Mouse (Mus musculus) limb, embryonic 13.5 days (tissue): ENCODE measurements at regions not wholly inside any gene's neighbourhood (a gene's known extent, or its start where the extent isn't known, plus 50 kb on each side); places are given as distances from the start of the nearest gene placed in this dataset.
A peak's percentile ranks its signal among the peaks of the same experiment; 100 is the strongest.

Experiments used
- ATAC-seq: fragments of 200-750 bp; cut with Nextera tagmentation; 2 replicates; pipeline ENCODE4 v1.8.0; 2017; ENCODE audit warnings: low read depth, moderate number of reproducible peaks, moderate TSS enrichment; ENCODE audit not compliant: low FRiP score
- H3K27ac ChIP-seq: fragments of 300-500 bp; sonication (generic); 2 replicates; pipeline ENCODE4 v1.5.1; 2015; ENCODE audit warnings: inconsistent platforms, mild to moderate bottlenecking, moderate library complexity
- H3K27me3 ChIP-seq: fragments of 300-500 bp; sonication (generic); 2 replicates; pipeline ENCODE4 v1.6.1; 2015; ENCODE audit warnings: mild to moderate bottlenecking, inconsistent platforms
- H3K36me3 ChIP-seq: fragments of 300-500 bp; sonication (generic); 2 replicates; pipeline ENCODE4 v1.6.1; 2015; ENCODE audit warnings: inconsistent platforms, mild to moderate bottlenecking, moderate library complexity
- H3K4me1 ChIP-seq: fragments of 300-500 bp; sonication (generic); 2 replicates; pipeline ENCODE4 v1.6.1; 2015; ENCODE audit warnings: inconsistent platforms
- H3K4me2 ChIP-seq: fragments of 300-500 bp; sonication (generic); replicated peaks from 2 replicates; pipeline ENCODE4 v1.6.1; 2015; ENCODE audit warnings: inconsistent platforms, mild to moderate bottlenecking, moderate library complexity
- H3K4me3 ChIP-seq: fragments of 300-500 bp; sonication (generic); 2 replicates; pipeline ENCODE4 v1.5.1; 2015; ENCODE audit warnings: moderate library complexity, mild to moderate bottlenecking, inconsistent platforms
- H3K9ac ChIP-seq: fragments of 300-500 bp; sonication (generic); 2 replicates; pipeline ENCODE4 v1.6.1; 2015; ENCODE audit warnings: mild to moderate bottlenecking, inconsistent platforms
- H3K9me3 ChIP-seq: fragments of 300-500 bp; sonication (generic); 2 replicates; pipeline ENCODE4 v1.6.1; 2016; ENCODE audit warnings: inconsistent platforms
- WGBS: fragments of 180-500 bp; shearing (Covaris S2); methylation state at CpG from one replicate; pipeline ENCODE4 v1.1.7; 2015; 5-methylcytosine and 5-hydroxymethylcytosine counted together

- no peaks in the 10 kb centered on the region for H3K4me1 ChIP-seq
- no peaks in the 10 kb centered on the region for H3K36me3 ChIP-seq
- peaks cover 7% of the 10 kb centered on the region; the same call in 1 of the 2 replicates for H3K27me3 ChIP-seq
- no peak overlapping the region for H3K9ac ChIP-seq
- H3K9me3 ChIP-seq = no peaks in the 10 kb centered on the region
- no peak overlapping the region for H3K4me2 ChIP-seq
- ATAC-seq = no peak
- 75% methylated on average over 7 of the region's 7 CpGs for WGBS
- H3K4me3 ChIP-seq = no peak overlapping the region
- H3K27ac ChIP-seq = no peak overlapping the region
These were observed 114.2 kb upstream of the Bank1 start for GRCm38 (mm10) chr3:136439907-136440645.

DNA sequence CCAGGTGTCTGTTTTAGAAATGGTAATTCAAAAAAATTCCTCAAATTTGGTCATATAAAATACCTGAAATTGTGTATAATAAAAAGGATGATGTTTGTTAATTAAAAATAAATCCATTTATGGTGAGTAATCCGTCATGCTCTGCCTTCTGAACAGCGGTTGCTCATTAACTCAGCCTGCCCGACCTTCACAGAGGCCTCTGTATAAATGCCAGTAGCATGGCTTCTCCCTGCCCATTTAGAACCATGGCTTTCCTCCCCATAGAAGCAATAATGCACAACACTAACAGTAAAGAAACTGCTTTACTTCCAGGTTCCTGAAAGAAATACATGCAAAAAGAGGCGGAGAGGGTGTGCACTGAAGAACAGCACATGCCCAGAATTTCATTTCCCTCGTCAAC, 113.5 kb upstream of the Bank1 start:
- ATAC-seq = no peak
- no peak overlapping the region for H3K9ac ChIP-seq
- H3K9me3 ChIP-seq = no peaks in the 10 kb centered on the region
- H3K36me3 ChIP-seq = no peaks in the 10 kb centered on the region
- H3K27me3 ChIP-seq = peaks cover 7% of the 10 kb centered on the region; the same call in 1 of the 2 replicates
- H3K4me3 ChIP-seq = no peak overlapping the region
- H3K4me2 ChIP-seq = no peak overlapping the region
- H3K27ac ChIP-seq = no peak overlapping the region
- 68% methylated on average over 5 of the region's 5 CpGs for WGBS
- H3K4me1 ChIP-seq = no peaks in the 10 kb centered on the region

GRCm38 (mm10) chr3:136434407-136434806, 108.5 kb upstream of the Bank1 start:
- 50% methylated on average over 5 of the region's 5 CpGs for WGBS
- H3K4me3 ChIP-seq = no peak overlapping the region
- no peak for ATAC-seq
- no peaks in the 10 kb centered on the region for H3K9me3 ChIP-seq
- H3K4me1 ChIP-seq = no peaks in the 10 kb centered on the region
- no peaks in the 10 kb centered on the region for H3K36me3 ChIP-seq
- no peak overlapping the region for H3K27ac ChIP-seq
- no peaks in the 10 kb centered on the region for H3K27me3 ChIP-seq
- no peak overlapping the region for H3K4me2 ChIP-seq
- no peak overlapping the region for H3K9ac ChIP-seq

GRCm38 (mm10) chr3:136432072-136432471, 106.2 kb upstream of the Bank1 start:
- Histone ChIP-seq H3K4me2 (no peak overlapping the region), H3K4me3 (no peak overlapping the region), H3K27me3 (no peaks in the 10 kb centered on the region), H3K9ac (no peak overlapping the region), H3K36me3 (no peaks in the 10 kb centered on the region), H3K9me3 (no peaks in the 10 kb centered on the region), H3K4me1 (no peaks in the 10 kb centered on the region), H3K27ac (no peak overlapping the region)
- no peak for ATAC-seq
- 85% methylated on average over 3 of the region's 3 CpGs for WGBS

DNA sequence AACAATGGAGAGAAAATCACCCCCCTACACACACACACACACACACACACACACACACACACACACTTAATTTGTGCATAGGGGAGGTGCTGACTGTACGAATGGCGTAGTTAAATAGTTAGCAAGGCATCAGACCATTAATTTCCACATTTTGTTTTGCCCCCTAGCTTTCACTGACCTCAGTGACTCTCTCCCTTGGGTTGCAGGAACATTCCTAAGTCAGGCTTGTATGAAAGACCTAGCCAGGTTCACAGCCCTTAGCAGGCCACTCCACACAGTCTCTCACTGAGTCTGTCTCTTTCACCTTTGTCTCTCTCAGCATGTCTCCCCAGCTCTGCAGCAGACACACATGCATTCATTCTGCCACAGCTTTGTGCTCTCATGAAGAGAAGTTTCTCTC, 101.6 kb upstream of the Bank1 start:
- no peaks in the 10 kb centered on the region for H3K36me3 ChIP-seq
- ATAC-seq = no peak
- no peaks in the 10 kb centered on the region for H3K9me3 ChIP-seq
- no peak overlapping the region for H3K4me2 ChIP-seq
- no peaks in the 10 kb centered on the region for H3K4me1 ChIP-seq
- no peak overlapping the region for H3K9ac ChIP-seq
- no peak overlapping the region for H3K4me3 ChIP-seq
- H3K27ac ChIP-seq = no peak overlapping the region
- 72% methylated on average over 2 of the region's 2 CpGs for WGBS
- H3K27me3 ChIP-seq = no peaks in the 10 kb centered on the region

DNA sequence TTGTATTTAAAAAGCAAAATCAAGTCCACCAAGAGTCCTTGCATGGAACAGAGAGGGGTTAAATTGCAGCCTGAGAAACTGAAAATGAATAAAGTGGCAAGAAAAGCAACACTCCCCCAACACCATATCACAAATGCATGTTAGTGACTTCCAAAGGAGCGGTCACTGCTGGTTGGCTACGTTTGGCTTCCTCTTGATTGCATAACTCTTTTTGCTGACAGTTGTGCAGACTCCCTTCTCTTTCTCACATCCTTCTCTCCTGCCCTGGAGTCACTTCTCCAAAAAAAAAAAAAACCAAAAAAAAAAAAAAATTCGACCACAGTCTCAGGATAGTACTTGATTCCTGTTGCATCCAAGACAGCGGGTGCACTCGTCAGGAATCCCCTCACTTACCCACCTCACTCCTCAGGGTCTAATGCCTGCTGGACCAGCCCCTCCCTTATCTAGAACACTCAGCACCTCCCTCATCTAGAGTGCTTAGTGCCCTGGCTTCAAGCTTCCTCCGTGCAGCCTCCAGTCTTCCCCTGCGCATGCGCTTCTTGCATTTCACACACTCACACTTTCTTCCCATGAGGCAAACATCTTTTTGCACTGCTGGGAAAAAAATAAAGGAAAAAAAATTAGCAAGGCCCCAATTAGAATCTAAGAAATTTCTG, 100.8 kb upstream of the Bank1 start:
- Histone ChIP-seq H3K4me2 (no peak overlapping the region), H3K36me3 (no peaks in the 10 kb centered on the region), H3K27ac (no peak overlapping the region), H3K4me3 (no peak overlapping the region), H3K9me3 (no peaks in the 10 kb centered on the region), H3K4me1 (no peaks in the 10 kb centered on the region), H3K9ac (no peak overlapping the region), H3K27me3 (no peaks in the 10 kb centered on the region)
- ATAC-seq = no peak
- 69% methylated on average over 8 of the region's 8 CpGs for WGBS

DNA sequence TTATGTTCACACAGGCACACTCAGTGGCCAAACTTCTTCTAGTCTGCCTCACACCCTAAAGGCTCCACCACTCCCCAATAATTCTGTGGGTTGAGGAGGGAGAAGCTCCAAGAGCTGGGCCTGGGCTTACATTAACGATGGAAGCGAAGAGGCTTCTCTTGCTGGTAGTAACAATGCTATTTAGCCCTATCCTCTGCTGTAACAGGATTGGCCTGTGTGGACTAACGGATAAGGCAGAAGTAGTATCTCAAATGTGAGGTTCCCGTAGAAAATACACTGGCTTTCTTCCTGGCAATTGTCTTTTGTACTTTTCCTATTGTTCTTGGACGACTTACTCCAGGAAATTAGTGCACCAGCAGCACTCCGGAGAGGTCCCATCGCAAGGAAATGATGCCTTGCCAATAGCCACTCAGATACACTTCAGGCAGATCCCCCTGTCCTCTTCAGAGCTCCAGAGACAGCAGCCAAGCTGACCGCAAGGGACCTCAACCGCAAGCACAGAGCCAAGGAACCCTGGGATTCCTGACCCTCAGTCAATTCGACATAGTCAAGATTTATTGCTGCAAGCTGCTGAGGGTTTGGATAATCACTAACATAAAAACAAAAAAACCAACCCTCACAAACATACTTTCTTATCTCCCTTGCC, 96.2 kb upstream of the Bank1 start:
- WGBS = 83% methylated on average over 10 of the region's 10 CpGs
- H3K4me2 ChIP-seq = no peak overlapping the region

GRCm38 (mm10) chr3:136405606-136406005, 79.7 kb upstream of the Bank1 start:
- no peak overlapping the region for H3K27ac ChIP-seq
- H3K4me2 ChIP-seq = no peak overlapping the region
- no peak for ATAC-seq
- no peak overlapping the region for H3K4me3 ChIP-seq
- no peak overlapping the region for H3K9ac ChIP-seq
- H3K27me3 ChIP-seq = no peaks in the 10 kb centered on the region
- no peaks in the 10 kb centered on the region for H3K9me3 ChIP-seq
- no peaks in the 10 kb centered on the region for H3K36me3 ChIP-seq
- no peaks in the 10 kb centered on the region for H3K4me1 ChIP-seq
- WGBS = 72% methylated on average over 8 of the region's 8 CpGs

More for the DNA sequence above, 96.2 kb upstream of the Bank1 start:
- no peak overlapping the region for H3K9ac ChIP-seq
- no peaks in the 10 kb centered on the region for H3K36me3 ChIP-seq
- H3K4me1 ChIP-seq = no peaks in the 10 kb centered on the region
- H3K4me3 ChIP-seq = no peak overlapping the region
- H3K9me3 ChIP-seq = no peaks in the 10 kb centered on the region
- no peak overlapping the region for H3K27ac ChIP-seq
- no peak for ATAC-seq
- H3K27me3 ChIP-seq = no peaks in the 10 kb centered on the region

- Histone ChIP-seq H3K27ac (no peak overlapping the region), H3K36me3 (no peaks in the 10 kb centered on the region), H3K9me3 (no peaks in the 10 kb centered on the region), H3K4me2 (no peak overlapping the region), H3K27me3 (no peaks in the 10 kb centered on the region), H3K9ac (no peak overlapping the region), H3K4me1 (peaks cover 8% of the 10 kb centered on the region; the same call in 1 of the 2 replicates), H3K4me3 (no peak overlapping the region)
- ATAC-seq = no peak
- 77% methylated on average over 4 of the region's 4 CpGs for WGBS
These were observed 57.4 kb upstream of the Bank1 start for GRCm38 (mm10) chr3:136383282-136383681.

DNA sequence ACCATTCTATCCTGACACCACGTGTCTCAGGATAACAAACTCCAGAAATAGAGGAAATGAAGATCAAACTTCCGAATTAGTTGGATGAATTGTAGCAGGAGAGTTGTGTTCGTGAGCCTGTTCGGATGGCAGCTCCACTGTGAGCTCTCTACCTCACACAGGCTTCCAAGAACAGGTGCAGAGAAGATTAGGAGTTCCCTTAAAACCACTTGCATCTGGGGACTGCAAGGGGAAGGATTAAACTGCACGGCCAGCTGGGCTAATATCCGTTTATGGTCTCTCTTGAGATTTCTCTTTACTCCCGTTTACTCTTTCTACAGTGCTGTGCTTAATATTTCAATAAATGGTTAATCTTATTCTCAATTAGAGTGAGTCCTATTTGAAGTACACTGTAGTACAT, 54.8 kb upstream of the Bank1 start:
- Histone ChIP-seq H3K4me3 (no peak overlapping the region), H3K27me3 (no peaks in the 10 kb centered on the region), H3K9me3 (no peaks in the 10 kb centered on the region), H3K27ac (no peak overlapping the region), H3K36me3 (no peaks in the 10 kb centered on the region), H3K4me1 (peaks cover 4% of the 10 kb centered on the region; the same call in 1 of the 2 replicates), H3K4me2 (no peak overlapping the region), H3K9ac (no peak overlapping the region)
- peak; percentile 64; the same call in 1 of the 2 replicates for ATAC-seq
- 38% methylated on average over 7 of the region's 7 CpGs for WGBS

DNA sequence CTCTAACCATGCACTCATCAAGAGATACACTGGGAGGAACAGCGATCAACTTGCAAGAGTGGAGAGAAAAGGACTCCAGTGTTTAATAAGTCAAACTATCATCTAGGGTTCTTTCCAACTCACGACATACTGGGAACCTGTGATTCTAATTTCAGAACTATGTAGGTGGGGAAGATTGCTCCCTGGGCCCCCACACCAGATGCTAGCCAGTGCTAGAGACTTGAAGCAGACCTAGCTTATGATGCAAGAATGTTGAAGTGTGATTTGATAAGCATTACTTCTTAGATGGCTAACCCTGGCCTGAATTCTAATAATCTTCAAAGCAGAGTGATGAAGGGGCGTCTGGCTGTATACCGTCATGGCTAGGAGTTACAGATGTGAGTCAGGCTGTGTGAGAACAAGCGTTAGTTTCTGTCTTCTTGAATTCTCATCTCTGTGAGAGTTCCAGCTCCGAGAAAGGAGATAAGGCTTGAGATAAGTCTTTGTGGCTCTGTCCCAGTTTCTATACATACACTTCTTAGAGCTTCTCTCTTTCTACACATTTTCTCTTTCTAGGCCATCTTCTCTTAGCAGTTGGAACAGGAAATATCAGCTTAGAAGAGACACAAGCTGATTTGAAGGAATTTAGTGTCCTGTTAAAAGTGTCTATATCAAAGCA, 54.0 kb upstream of the Bank1 start:
- ATAC-seq = no peak
- 63% methylated on average over 6 of the region's 6 CpGs for WGBS
- H3K4me3 ChIP-seq = no peak overlapping the region
- no peak overlapping the region for H3K9ac ChIP-seq
- H3K27me3 ChIP-seq = no peaks in the 10 kb centered on the region
- no peaks in the 10 kb centered on the region for H3K9me3 ChIP-seq
- H3K4me2 ChIP-seq = no peak overlapping the region
- H3K27ac ChIP-seq = no peak overlapping the region
- H3K36me3 ChIP-seq = no peaks in the 10 kb centered on the region
- peaks cover 4% of the 10 kb centered on the region; the same call in 1 of the 2 replicates for H3K4me1 ChIP-seq

DNA sequence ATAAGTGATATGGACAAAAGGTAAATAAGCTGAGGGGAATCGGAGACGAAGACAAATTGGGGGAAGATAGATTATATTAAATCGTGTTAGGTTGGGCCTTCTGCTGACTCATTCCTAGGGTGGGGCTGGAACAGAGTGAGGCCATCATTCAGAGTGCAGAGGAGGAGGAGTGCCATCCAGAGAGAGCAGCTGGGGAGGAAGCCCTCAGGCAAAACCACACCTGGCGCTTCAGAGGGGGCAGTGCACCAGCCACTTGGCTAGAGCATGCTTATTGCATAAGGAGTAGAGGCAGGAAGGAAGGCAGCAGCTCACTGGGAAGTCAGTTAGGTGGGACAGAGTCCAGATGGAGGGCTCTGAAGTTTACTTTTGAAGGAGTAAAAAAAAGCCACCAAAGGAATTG, 51.0 kb upstream of the Bank1 start:
- no peak for ATAC-seq
- H3K4me2 ChIP-seq = no peak overlapping the region
- 78% methylated on average over 4 of the region's 4 CpGs for WGBS

More for the DNA sequence above, 51.0 kb upstream of the Bank1 start:
- H3K9me3 ChIP-seq = no peaks in the 10 kb centered on the region
- H3K27ac ChIP-seq = no peak overlapping the region
- H3K4me3 ChIP-seq = no peak overlapping the region
- H3K27me3 ChIP-seq = no peaks in the 10 kb centered on the region
- H3K4me1 ChIP-seq = peaks cover 4% of the 10 kb centered on the region; the same call in 1 of the 2 replicates
- no peaks in the 10 kb centered on the region for H3K36me3 ChIP-seq
- no peak overlapping the region for H3K9ac ChIP-seq
